Mouse (Mus musculus) macrophage (primary cell): ENCODE data around the gene Brms1. TPM values are rescaled to one million over a fixed set of nuclear protein-coding genes. Genes with fewer than 3 reads are reported as not detected.

Experiments
- H3K27ac ChIP-seq: fragments of 350-480 bp; formaldehyde crosslinking; 2 replicates; pipeline ENCODE4 v1.9.0; 2021
- H3K36me3 ChIP-seq: fragments of 350-480 bp; formaldehyde crosslinking; 2 replicates; pipeline ENCODE4 v1.9.0; 2021; ENCODE audit errors: inconsistent target
- H3K4me3 ChIP-seq: fragments of 350-480 bp; formaldehyde crosslinking; 2 replicates; pipeline ENCODE4 v1.9.0; 2021; ENCODE audit errors: inconsistent target
- H3K79me2 ChIP-seq: fragments of 350-480 bp; formaldehyde crosslinking; 2 replicates; pipeline ENCODE4 v1.9.0; 2021; ENCODE audit errors: inconsistent target
- WGBS: methylation state at CpG from one replicate; pipeline ENCODE4 v1.1.7; 2026; ENCODE audit warnings: inconsistent platforms; ENCODE audit not compliant: missing documents; 5-methylcytosine and 5-hydroxymethylcytosine counted together
- polyA plus RNA-seq: library from polyadenylated mRNA; stranded (reverse); fragments of 250-400 nt; gene quantifications from 3 replicates; pipeline ENCODE4 v1.2.4, GENCODE M21; 2018; ENCODE audit warnings: inconsistent platforms

Gene Brms1
- polyA plus RNA-seq, 1 experiment from 2014 or later: 78.9 TPM

GRCm38 (mm10) chr19:5067040-5067799, 26.1 kb downstream of the Brms1 start:
- Histone ChIP-seq H3K27ac (no peak overlapping the region), H3K36me3 (no peaks in the 10 kb centered on the region), H3K79me2 (no peaks in the 10 kb centered on the region), H3K4me3 (no peak overlapping the region)
- WGBS: 15% methylated on average over 15 of the region's 15 CpGs

- Histone ChIP-seq H3K36me3 (no peaks in the 10 kb centered on the region), H3K79me2 (no peaks in the 10 kb centered on the region), H3K4me3 (no peak within 1 kb of the TSS), H3K27ac (no peak within 1 kb of the TSS)
- 6% methylated on average over 40 of the region's 56 CpGs for WGBS
Measured at GRCm38 (mm10) chr19:5067867-5068569, 26.9 kb downstream of the Brms1 start, which contains the start of gene Cd248. TSS of gene Cd248 (plus strand) at chr19:5068078.

GRCm38 (mm10) chr19:5068570-5069234, 27.5 kb downstream of the Brms1 start:
- H3K79me2 ChIP-seq: no peaks in the 10 kb centered on the region
- no peak overlapping the region for H3K4me3 ChIP-seq
- no peaks in the 10 kb centered on the region for H3K36me3 ChIP-seq
- WGBS: 62% methylated on average over 21 of the region's 21 CpGs
- no peak overlapping the region for H3K27ac ChIP-seq

GRCm38 (mm10) chr19:5069486-5069885, 28.3 kb downstream of the Brms1 start:
- H3K79me2 ChIP-seq: no peaks in the 10 kb centered on the region
- no peak overlapping the region for H3K4me3 ChIP-seq
- H3K36me3 ChIP-seq: no peaks in the 10 kb centered on the region
- WGBS: 85% methylated on average over 5 of the region's 5 CpGs
- H3K27ac ChIP-seq: no peak overlapping the region

- no peaks in the 10 kb centered on the region for H3K36me3 ChIP-seq
- no peaks in the 10 kb centered on the region for H3K79me2 ChIP-seq
- H3K27ac ChIP-seq: no peak overlapping the region
- H3K4me3 ChIP-seq: no peak overlapping the region
- WGBS: 93% methylated on average over 7 of the region's 7 CpGs
Measured at GRCm38 (mm10) chr19:5069978-5070377, 28.8 kb downstream of the Brms1 start.

GRCm38 (mm10) chr19:5071077-5071476, 29.9 kb downstream of the Brms1 start:
- Histone ChIP-seq H3K27ac (no peak overlapping the region), H3K79me2 (no peaks in the 10 kb centered on the region), H3K36me3 (no peaks in the 10 kb centered on the region), H3K4me3 (no peak overlapping the region)
- WGBS: 73% methylated on average over 11 of the region's 11 CpGs

- no peaks in the 10 kb centered on the region for H3K79me2 ChIP-seq
- no peak overlapping the region for H3K27ac ChIP-seq
- H3K4me3 ChIP-seq: peak overlapping the region; percentile 32
- WGBS: 12% methylated on average over 40 of the region's 40 CpGs
- no peaks in the 10 kb centered on the region for H3K36me3 ChIP-seq
Measured at GRCm38 (mm10) chr19:5071545-5072369, 30.6 kb downstream of the Brms1 start.

GRCm38 (mm10) chr19:5072389-5073019, 31.4 kb downstream of the Brms1 start:
- H3K36me3 ChIP-seq: no peaks in the 10 kb centered on the region
- WGBS: 12% methylated on average over 20 of the region's 20 CpGs
- no peak overlapping the region for H3K27ac ChIP-seq
- no peaks in the 10 kb centered on the region for H3K79me2 ChIP-seq
- peak overlapping the region; percentile 32 for H3K4me3 ChIP-seq

- WGBS: 1% methylated on average over 15 of the region's 15 CpGs
Measured at GRCm38 (mm10) chr19:5073028-5073427, 31.9 kb downstream of the Brms1 start.

GRCm38 (mm10) chr19:5073518-5073917, 32.4 kb downstream of the Brms1 start:
- Histone ChIP-seq H3K4me3 (no peak overlapping the region), H3K79me2 (no peaks in the 10 kb centered on the region), H3K36me3 (no peaks in the 10 kb centered on the region), H3K27ac (no peak overlapping the region)
- 40% methylated on average over 5 of the region's 5 CpGs for WGBS

More at GRCm38 (mm10) chr19:5073028-5073427, 31.9 kb downstream of the Brms1 start:
- no peaks in the 10 kb centered on the region for H3K79me2 ChIP-seq
- peak overlapping the region; percentile 32 for H3K4me3 ChIP-seq
- H3K36me3 ChIP-seq: no peaks in the 10 kb centered on the region
- no peak overlapping the region for H3K27ac ChIP-seq

GRCm38 (mm10) chr19:5079279-5079678, 38.1 kb downstream of the Brms1 start:
- Histone ChIP-seq H3K4me3 (no peak overlapping the region), H3K27ac (no peak overlapping the region), H3K79me2 (no peaks in the 10 kb centered on the region), H3K36me3 (no peaks in the 10 kb centered on the region)
- WGBS: 100% methylated on average over 1 of the region's 1 CpGs

- 64% methylated on average over 13 of the region's 18 CpGs for WGBS
- no peaks in the 10 kb centered on the region for H3K79me2 ChIP-seq
- no peak overlapping the region for H3K4me3 ChIP-seq
- H3K36me3 ChIP-seq: no peaks in the 10 kb centered on the region
- no peak overlapping the region for H3K27ac ChIP-seq
Measured at GRCm38 (mm10) chr19:5082005-5082404, 40.9 kb downstream of the Brms1 start.

- WGBS: 73% methylated on average over 24 of the region's 24 CpGs
- Histone ChIP-seq H3K27ac (no peak overlapping the region), H3K36me3 (no peaks in the 10 kb centered on the region), H3K4me3 (no peak overlapping the region), H3K79me2 (no peaks in the 10 kb centered on the region)
Measured at GRCm38 (mm10) chr19:5082596-5082995, 41.4 kb downstream of the Brms1 start.
